Mouse (Mus musculus) embryonic facial prominence, embryonic 11.5 days (tissue): ENCODE results near the gene Ptpn6. TPM values are rescaled to one million over a fixed set of nuclear protein-coding genes. Genes with fewer than 3 reads are reported as not detected.

Experiments
- ATAC-seq: fragments of 200-750 bp; cut with Nextera tagmentation; replicated peaks from 2 replicates; pipeline ENCODE4 v1.8.0; 2017; ENCODE audit warnings: low read depth; ENCODE audit not compliant: insufficient number of reproducible peaks, low FRiP score, low TSS enrichment
- DNase-seq: peaks from one replicate; pipeline ENCODE4 v3.0.0-alpha.2; 2015; ENCODE audit warnings: low spot score
- H3K27ac ChIP-seq: fragments of 300-500 bp; sonication (generic); replicated peaks from 2 replicates; pipeline ENCODE4 v1.5.1; 2014; ENCODE audit warnings: mild to moderate bottlenecking, low read depth, low read length, control low read depth
- H3K27me3 ChIP-seq: fragments of 300-500 bp; sonication (generic); 2 replicates; pipeline ENCODE4 v1.6.1; 2014; ENCODE audit warnings: mild to moderate bottlenecking, low read length, moderate library complexity, mixed read lengths; ENCODE audit not compliant: control insufficient read depth, insufficient read depth
- H3K36me3 ChIP-seq: fragments of 300-500 bp; sonication (generic); replicated peaks from 2 replicates; pipeline ENCODE4 v1.6.1; 2014; ENCODE audit warnings: low read depth, mild to moderate bottlenecking, low read length, moderate library complexity, mixed read lengths; ENCODE audit not compliant: control insufficient read depth, insufficient read depth
- H3K4me1 ChIP-seq: fragments of 300-500 bp; sonication (generic); 2 replicates; pipeline ENCODE4 v1.6.1; 2014; ENCODE audit warnings: low read length, mixed read lengths; ENCODE audit not compliant: control insufficient read depth, insufficient read depth
- H3K4me2 ChIP-seq: fragments of 300-500 bp; sonication (generic); 2 replicates; pipeline ENCODE4 v1.6.1; 2014; ENCODE audit warnings: low read depth, mild to moderate bottlenecking, control low read depth, low read length, moderate library complexity
- H3K4me3 ChIP-seq: fragments of 300-500 bp; sonication (generic); 2 replicates; pipeline ENCODE4 v1.5.1; 2014; ENCODE audit warnings: low read depth, low read length, control low read depth
- H3K9ac ChIP-seq: fragments of 300-500 bp; sonication (generic); replicated peaks from 2 replicates; pipeline ENCODE4 v1.6.1; 2014; ENCODE audit warnings: mild to moderate bottlenecking, control low read depth, low read length
- H3K9me3 ChIP-seq: fragments of 300-500 bp; sonication (generic); replicated peaks from 2 replicates; pipeline ENCODE4 v1.6.1; 2016; ENCODE audit warnings: mild to moderate bottlenecking, low read length, inconsistent platforms, mixed read lengths; ENCODE audit not compliant: control insufficient read depth
- WGBS: fragments of 180-500 bp; shearing (Covaris S2); extraction: QIAGEN DNeasy Blood & Tissue Kit; methylation state at CpG from one replicate; pipeline ENCODE4 v1.1.7; 2014; 5-methylcytosine and 5-hydroxymethylcytosine counted together
- microRNA counts: library from miRNA; unstranded; fragments of <30 nt; microRNA quantifications from one replicate; lab custom pipeline; 2016
- microRNA-seq: library from miRNA; unstranded; fragments of <30 nt; microRNA quantifications from one replicate; pipeline ENCODE4, GENCODE M21; 2016; ENCODE audit warnings: borderline number of aligned reads
- polyA plus RNA-seq: library from polyadenylated mRNA; unstranded; fragments of >200 nt; fragmentation: Nextera tagmentation; extraction: Ambion mirVana; gene quantifications from 2 replicates; pipeline ENCODE4 v1.2.1, GENCODE M21; 2014

Ptpn6 gene
- polyA plus RNA-seq, 1 experiment from 2014 or later, result 6.0 TPM

- H3K27me3 ChIP-seq, result no peaks in the 10 kb centered on the region
- no peak overlapping the region for H3K9ac ChIP-seq
- no peak overlapping the region for H3K4me3 ChIP-seq
- no peaks in the 10 kb centered on the region for H3K9me3 ChIP-seq
- H3K36me3 ChIP-seq, result no peaks in the 10 kb centered on the region
- 94% methylated on average over 7 of the region's 7 CpGs for WGBS
- H3K4me1 ChIP-seq, result no peaks in the 10 kb centered on the region
- H3K27ac ChIP-seq, result no peak overlapping the region
- H3K4me2 ChIP-seq, result no peak overlapping the region
- ATAC-seq, result no peak
- no peak for DNase-seq
Measured at GRCm38 (mm10) chr6:124674591-124674990, 63.9 kb downstream of the Ptpn6 start.

DNA sequence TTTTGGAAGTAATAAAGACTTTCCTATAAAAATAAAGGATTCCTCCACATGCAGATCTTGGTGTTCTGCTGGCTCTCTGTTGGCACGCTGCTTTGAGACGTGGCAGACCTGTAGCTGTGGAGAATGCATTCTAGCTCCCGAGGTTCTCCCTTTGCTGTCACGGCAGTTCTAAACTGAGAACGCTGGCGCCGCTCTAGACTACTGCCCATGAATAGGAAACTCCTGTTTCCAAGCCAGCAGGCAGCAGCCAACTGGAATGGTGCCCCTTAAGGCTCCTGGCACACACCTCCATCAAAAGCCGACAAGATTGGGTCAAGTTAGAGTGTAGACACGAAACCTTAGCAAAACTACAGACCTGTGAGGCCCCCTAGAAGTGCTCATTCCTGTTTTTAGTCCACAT lies 64.9 kb downstream of the Ptpn6 start:
- Histone ChIP-seq H3K4me3 (no peak overlapping the region), H3K27ac (no peak overlapping the region), H3K9ac (no peak overlapping the region), H3K9me3 (no peaks in the 10 kb centered on the region), H3K27me3 (no peaks in the 10 kb centered on the region), H3K36me3 (no peaks in the 10 kb centered on the region), H3K4me1 (no peaks in the 10 kb centered on the region), H3K4me2 (no peak overlapping the region)
- WGBS, result 88% methylated on average over 9 of the region's 9 CpGs
- ATAC-seq (no peak), DNase-seq (no peak)

GRCm38 (mm10) chr6:124672100-124672499 lies 66.4 kb downstream of the Ptpn6 start:
- Histone ChIP-seq H3K27ac (no peak overlapping the region), H3K9me3 (no peaks in the 10 kb centered on the region), H3K27me3 (no peaks in the 10 kb centered on the region), H3K4me3 (no peak overlapping the region), H3K4me1 (no peaks in the 10 kb centered on the region), H3K4me2 (no peak overlapping the region), H3K9ac (no peak overlapping the region), H3K36me3 (no peaks in the 10 kb centered on the region)
- WGBS, result 69% methylated on average over 6 of the region's 6 CpGs
- ATAC-seq (no peak), DNase-seq (no peak)

MicroRNAs encoded within 50 kb of the gene (microRNA counts, 519-probe panel; counts per million panel counts)
- microRNA mmu-miR-141 (lab: Ali Mortazavi, UCI), result 2,891 counts per million, percentile 36 among the panel's probes with 10 or more counts
- 4,457 counts per million, percentile 75 among the panel's probes with 10 or more counts for microRNA mmu-miR-200c (lab: Ali Mortazavi, UCI)

Small RNAs within 50 kb of the gene (microRNA-seq; reads per million reads assigned to microRNA genes)
- gene Mir141 (615 reads per million, percentile 66 among the genes with 10 or more reads in this experiment), gene Mir200c (4,654 reads per million, percentile 87 among the genes with 10 or more reads in this experiment)

Other genes with a start within 250 kb of the Ptpn6 start
- 0.29 and 0.38 TPM in 2 replicates for gene C1rl, start 245.6 kb downstream of the Ptpn6 start, polyA plus RNA-seq
- gene C1ra, start 226.3 kb downstream of the Ptpn6 start, polyA plus RNA-seq, result 0.08 and 0.20 TPM in 2 replicates
- 0.29 and 1.2 TPM in 2 replicates for gene C1s1, start 196.4 kb downstream of the Ptpn6 start, polyA plus RNA-seq
- gene C1rb, start 168.4 kb downstream of the Ptpn6 start, polyA plus RNA-seq, result not detected in 2 replicates
- not detected in 2 replicates for gene C1s2, start 102.6 kb downstream of the Ptpn6 start, polyA plus RNA-seq
- 33.4 and 43.6 TPM in 2 replicates for gene Lpcat3, start 75.7 kb downstream of the Ptpn6 start, polyA plus RNA-seq
- gene Emg1, start 26.5 kb downstream of the Ptpn6 start, polyA plus RNA-seq, result 251 and 254 TPM in 2 replicates
- 371 and 375 TPM in 2 replicates for gene Phb2, start 26.4 kb downstream of the Ptpn6 start, polyA plus RNA-seq
- gene Grcc10, start 2.7 kb upstream of the Ptpn6 start, polyA plus RNA-seq, result 518 and 553 TPM in 2 replicates
- gene Gm45234, start 17.3 kb upstream of the Ptpn6 start, polyA plus RNA-seq, result not detected in 2 replicates
- gene Atn1, start 17.8 kb upstream of the Ptpn6 start, polyA plus RNA-seq, result 9.0 and 9.6 TPM in 2 replicates
- 4.3 and 4.5 TPM in 2 replicates for gene Eno2, start 31.0 kb upstream of the Ptpn6 start, polyA plus RNA-seq
- 0.29 and 0.97 TPM in 2 replicates for gene Lrrc23, start 41.0 kb upstream of the Ptpn6 start, polyA plus RNA-seq
- 4.7 and 4.8 TPM in 2 replicates for gene Spsb2, start 69.9 kb upstream of the Ptpn6 start, polyA plus RNA-seq
- 721 and 787 TPM in 2 replicates for gene Tpi1, start 75.6 kb upstream of the Ptpn6 start, polyA plus RNA-seq
- 128 and 133 TPM in 2 replicates for gene Usp5, start 90.8 kb upstream of the Ptpn6 start, polyA plus RNA-seq
- 210 and 212 TPM in 2 replicates for gene Cdca3, start 90.8 kb upstream of the Ptpn6 start, polyA plus RNA-seq
- 0.27 and 0.56 TPM in 2 replicates for gene Gnb3, start 101.6 kb upstream of the Ptpn6 start, polyA plus RNA-seq
- 14.7 and 18.5 TPM in 2 replicates for gene P3h3, start 119.0 kb upstream of the Ptpn6 start, polyA plus RNA-seq
- 0.59 and 0.72 TPM in 2 replicates for gene Gpr162, start 125.3 kb upstream of the Ptpn6 start, polyA plus RNA-seq
- gene Cd4, start 149.5 kb upstream of the Ptpn6 start, polyA plus RNA-seq, result not detected in 2 replicates
- gene Lag3, start 173.0 kb upstream of the Ptpn6 start, polyA plus RNA-seq, result 1.7 and 1.8 TPM in 2 replicates
- 184 and 213 TPM in 2 replicates for gene Ptms, start 181.4 kb upstream of the Ptpn6 start, polyA plus RNA-seq
- gene Mlf2, start 192.7 kb upstream of the Ptpn6 start, polyA plus RNA-seq, result 391 and 402 TPM in 2 replicates
- gene Cops7a, start 226.8 kb upstream of the Ptpn6 start, polyA plus RNA-seq, result 118 and 125 TPM in 2 replicates